Mouse (Mus musculus) spleen, adult 2 months (tissue): ENCODE results near the gene Dll4.

ENCODE experiments used
- CTCF ChIP-seq: fragments of 200-500 bp; IDR thresholded peaks from 2 replicates; pipeline ENCODE4 v1.5.1; 2011; ENCODE audit warnings: mild to moderate bottlenecking, inconsistent platforms; ENCODE audit not compliant: insufficient read depth, insufficient read length, insufficient replicate concordance; ENCODE audit errors: extremely low read depth
- POLR2A ChIP-seq: fragments of 200-500 bp; IDR thresholded peaks from 2 replicates; pipeline ENCODE4 v1.6.1; 2011; ENCODE audit warnings: low read depth, low read length, inconsistent platforms

DNA sequence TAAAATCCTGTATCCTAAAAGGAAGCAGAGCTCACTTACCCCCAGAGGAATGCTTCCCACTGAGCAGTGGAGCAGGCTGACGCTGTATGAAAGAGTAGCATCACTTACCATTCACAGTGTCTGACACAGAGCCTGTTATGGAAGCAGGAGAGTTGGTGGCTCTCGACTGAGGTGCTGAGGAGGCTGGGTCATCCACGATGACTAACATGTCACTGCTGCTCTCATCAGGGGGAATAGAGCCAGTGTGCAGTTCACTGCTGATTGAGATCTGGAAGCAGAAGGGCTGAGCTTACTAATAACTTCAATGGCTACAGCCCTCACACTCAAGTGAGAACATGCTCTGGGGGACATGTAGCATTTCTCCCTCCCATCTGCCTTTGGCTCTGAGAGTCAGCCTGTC, 53.9 kb downstream of the Dll4 start:
- no peak for TF ChIP-seq POLR2A
- TF ChIP-seq CTCF = no peak
